Mouse (Mus musculus) layer of hippocampus, adult 8-10 months (tissue): ENCODE measurements around the gene Gm9049. TPM values are rescaled to one million over a fixed set of nuclear protein-coding genes. Genes with fewer than 3 reads are reported as not detected.
"Not testable (repeated sequence)": the region's sequence is repeated elsewhere in the genome, so short reads cannot be mapped to it uniquely, and the experiment has no call there.

ENCODE experiments used
- DNase-seq, 2 experiments: peaks; one replicate each; pipeline ENCODE4 v3.0.0; 2022; ENCODE audit warnings: low spot score in 2 of 2
- total RNA-seq, 4 experiments: library from RNA; stranded (reverse); gene quantifications; 2 replicates each; pipeline ENCODE4 v1.2.4; 2022

The Gm9049 gene
- not detected for total RNA-seq

DNA sequence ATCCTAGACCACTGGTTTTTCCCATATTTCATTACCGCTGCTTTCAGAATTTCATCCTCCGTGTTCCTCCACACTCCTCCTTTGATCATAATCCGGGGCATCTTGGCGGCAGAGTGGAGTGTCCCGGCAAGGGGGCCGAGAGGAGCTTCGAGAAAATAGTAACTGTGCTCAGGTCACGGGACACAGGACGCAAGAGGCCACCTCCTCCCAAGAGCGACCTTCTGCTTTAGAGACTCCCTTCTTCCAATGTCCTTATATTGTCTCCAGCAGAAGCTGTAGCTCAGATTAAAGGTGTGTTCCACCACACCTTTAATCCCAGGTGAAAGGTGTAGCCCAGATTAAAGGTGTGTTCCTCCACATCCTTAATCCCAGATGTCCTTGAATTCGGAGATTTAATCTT lies at the start of gene Gm9049:
TSS of gene Gm9049 (minus strand) at position 101 of the 400 bp plus-strand sequence.
- DNase-seq: not testable (repeated sequence)

DNA sequence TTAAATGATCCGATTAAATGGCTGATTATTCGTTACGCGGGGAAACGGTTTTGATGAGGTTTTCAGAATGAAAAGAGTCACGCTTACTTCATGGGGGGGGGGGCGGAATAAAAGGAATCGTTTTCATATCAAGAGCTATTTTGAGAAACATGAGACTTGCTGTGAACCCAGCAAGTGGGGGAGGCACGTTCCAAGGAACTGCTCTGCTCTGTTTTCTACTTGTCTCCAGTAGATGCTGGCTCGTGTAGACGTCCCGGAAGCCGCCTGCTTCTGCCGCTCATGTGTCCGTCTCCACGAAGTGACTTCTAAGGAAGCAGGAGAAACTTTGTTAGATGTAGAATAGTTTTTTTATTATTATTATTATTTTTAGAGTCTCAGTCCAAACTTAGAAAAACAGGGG lies 46.0 kb upstream of the Gm9049 start:
- no peak for DNase-seq

DNA sequence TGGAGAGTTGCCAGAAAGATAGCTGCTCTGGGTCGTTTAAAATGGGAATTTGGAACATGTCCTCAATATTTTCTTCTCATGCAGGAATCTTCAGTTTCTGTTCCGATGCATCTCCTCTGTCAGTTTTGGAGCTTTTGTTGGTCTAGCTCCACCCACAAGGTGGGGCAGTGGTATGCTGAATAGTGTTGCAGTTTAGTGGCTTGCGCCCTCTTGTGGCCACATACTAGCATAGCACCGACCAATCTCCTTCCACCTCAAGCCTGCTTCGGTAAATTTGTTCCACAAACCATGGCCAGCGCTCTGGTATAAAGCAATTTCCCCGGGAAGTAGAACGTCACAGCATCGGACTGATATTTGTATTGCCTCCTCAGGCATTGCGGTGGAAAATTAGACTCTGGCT lies 16.5 kb upstream of the Gm9049 start:
- peak; percentile 71 to 85 for DNase-seq

DNA sequence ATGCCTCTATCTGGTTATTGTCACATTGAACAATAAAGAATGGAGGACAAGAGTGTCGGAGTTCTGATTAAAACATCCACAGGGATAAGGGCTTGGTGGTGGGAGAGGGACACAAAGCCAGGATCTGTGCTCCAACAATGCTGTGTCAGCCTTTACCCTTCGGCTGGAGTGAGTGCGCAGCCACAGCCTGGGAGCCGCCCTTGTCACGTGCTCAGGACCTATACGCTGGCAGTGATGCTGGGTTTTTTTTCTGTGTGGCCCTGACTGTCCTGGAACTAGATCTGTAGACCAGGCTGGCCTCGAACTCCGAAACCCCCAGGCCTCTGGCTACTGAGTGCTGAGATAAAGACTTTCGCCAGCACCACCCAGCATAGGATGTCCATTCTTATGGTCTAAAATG lies 15.6 kb upstream of the Gm9049 start:
- DNase-seq: no peak

DNA sequence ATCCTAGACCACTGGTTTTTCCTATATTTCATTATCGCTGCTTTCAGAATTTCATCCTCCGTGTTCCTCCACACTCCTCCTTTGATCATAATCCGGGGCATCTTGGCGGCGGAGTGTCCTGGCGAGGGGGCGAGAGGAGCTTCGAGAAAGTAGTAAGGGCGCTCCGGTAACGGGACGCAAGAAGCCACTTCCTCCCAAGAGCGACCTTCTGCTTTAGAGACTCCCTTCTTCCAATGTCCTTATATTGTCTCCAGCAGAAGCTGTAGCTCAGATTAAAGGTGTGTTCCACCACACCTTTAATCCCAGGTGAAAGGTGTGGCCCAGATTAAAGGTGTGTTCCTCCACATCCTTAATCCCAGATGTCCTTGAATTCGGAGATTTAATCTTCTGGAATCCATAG lies 5.3 kb downstream of the Gm9049 start, which contains the start of gene Gm9048:
TSS of gene Gm9048 (minus strand) at position 101 of the 400 bp plus-strand sequence.
- DNase-seq: not testable (repeated sequence)

DNA sequence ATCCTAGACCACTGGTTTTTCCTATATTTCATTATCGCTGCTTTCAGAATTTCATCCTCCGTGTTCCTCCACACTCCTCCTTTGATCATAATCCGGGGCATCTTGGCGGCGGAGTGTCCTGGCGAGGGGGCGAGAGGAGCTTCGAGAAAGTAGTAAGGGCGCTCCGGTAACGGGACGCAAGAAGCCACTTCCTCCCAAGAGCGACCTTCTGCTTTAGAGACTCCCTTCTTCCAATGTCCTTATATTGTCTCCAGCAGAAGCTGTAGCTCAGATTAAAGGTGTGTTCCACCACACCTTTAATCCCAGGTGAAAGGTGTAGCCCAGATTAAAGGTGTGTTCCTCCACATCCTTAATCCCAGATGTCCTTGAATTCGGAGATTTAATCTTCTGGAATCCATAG lies 10.8 kb downstream of the Gm9049 start, which contains the start of gene Gm9046:
TSS of gene Gm9046 (minus strand) at position 101 of the 400 bp plus-strand sequence.
- DNase-seq: not testable (repeated sequence)

DNA sequence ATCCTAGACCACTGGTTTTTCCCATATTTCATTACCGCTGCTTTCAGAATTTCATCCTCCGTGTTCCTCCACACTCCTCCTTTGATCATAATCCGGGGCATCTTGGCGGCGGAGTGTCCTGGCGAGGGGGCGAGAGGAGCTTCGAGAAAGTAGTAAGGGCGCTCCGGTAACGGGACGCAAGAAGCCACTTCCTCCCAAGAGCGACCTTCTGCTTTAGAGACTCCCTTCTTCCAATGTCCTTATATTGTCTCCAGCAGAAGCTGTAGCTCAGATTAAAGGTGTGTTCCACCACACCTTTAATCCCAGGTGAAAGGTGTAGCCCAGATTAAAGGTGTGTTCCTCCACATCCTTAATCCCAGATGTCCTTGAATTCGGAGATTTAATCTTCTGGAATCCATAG lies 16.2 kb downstream of the Gm9049 start, which contains the start of gene Gm9045:
TSS of gene Gm9045 (minus strand) at position 101 of the 400 bp plus-strand sequence.
- DNase-seq: not testable (repeated sequence)

DNA sequence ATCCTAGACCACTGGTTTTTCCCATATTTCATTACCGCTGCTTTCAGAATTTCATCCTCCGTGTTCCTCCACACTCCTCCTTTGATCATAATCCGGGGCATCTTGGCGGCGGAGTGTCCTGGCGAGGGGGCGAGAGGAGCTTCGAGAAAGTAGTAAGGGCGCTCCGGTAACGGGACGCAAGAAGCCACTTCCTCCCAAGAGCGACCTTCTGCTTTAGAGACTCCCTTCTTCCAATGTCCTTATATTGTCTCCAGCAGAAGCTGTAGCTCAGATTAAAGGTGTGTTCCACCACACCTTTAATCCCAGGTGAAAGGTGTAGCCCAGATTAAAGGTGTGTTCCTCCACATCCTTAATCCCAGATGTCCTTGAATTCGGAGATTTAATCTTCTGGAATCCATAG lies 21.6 kb downstream of the Gm9049 start, which contains the start of gene Gm9044:
TSS of gene Gm9044 (minus strand) at position 101 of the 400 bp plus-strand sequence.
- DNase-seq: not testable (repeated sequence)

DNA sequence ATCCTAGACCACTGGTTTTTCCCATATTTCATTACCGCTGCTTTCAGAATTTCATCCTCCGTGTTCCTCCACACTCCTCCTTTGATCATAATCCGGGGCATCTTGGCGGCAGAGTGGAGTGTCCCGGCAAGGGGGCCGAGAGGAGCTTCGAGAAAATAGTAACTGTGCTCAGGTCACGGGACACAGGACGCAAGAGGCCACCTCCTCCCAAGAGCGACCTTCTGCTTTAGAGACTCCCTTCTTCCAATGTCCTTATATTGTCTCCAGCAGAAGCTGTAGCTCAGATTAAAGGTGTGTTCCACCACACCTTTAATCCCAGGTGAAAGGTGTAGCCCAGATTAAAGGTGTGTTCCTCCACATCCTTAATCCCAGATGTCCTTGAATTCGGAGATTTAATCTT lies 27.0 kb downstream of the Gm9049 start, which contains the start of gene Gm9040:
TSS of gene Gm9040 (minus strand) at position 101 of the 400 bp plus-strand sequence.
- DNase-seq: not testable (repeated sequence)

DNA sequence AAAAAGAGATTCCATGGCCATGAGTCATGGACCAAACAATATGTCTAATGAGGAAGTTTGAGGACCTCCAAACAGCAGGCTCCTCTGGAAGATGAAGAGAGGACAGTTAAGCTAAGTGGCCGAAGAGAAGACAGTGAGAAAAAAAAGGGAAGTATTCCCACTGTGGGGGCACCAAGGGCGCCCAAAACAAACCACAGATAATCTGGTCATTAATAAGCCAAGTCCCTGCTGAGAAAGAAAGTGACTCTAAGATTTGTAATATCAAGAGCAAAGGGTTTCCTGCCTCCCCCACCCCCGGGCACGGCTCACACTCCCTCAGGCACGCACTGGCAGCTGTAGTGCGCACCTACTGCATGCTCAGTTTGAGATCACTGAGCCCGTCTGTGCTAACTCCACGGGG lies 34.9 kb downstream of the Gm9049 start:
- no peak for DNase-seq

DNA sequence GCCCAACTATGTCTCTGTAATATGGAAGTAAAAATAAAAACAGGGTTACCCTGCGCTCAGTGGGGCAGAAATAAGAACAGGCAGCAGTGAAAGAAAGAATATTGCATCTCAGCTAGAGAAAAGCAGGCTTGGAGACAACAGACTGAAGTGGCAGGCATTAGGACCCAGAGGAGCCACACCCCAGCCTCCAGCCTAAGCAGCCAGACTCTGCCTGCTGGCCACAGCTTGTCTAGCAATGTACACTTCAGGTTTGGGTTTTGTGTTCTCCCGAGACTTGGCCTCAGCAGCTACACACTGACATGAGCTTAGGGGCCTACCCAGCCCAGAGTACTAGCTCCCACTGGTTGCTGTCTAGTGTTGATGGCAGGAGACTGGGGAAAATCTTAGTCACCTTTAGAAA lies 51.8 kb downstream of the Gm9049 start:
- not testable (repeated sequence) for DNase-seq

Other genes starting within 250 kb of the Gm9049 start
- gene Mdm1, start 212.3 kb downstream of the Gm9049 start, total RNA-seq: 10 to 100 TPM in 3 of 4 experiments, 1 to 10 TPM in 1; 8.2 to 13.1 (median 10.8) TPM
- not detected for gene Il22, start 149.2 kb downstream of the Gm9049 start, total RNA-seq
- under 1 TPM; 0.66 to 0.94 (median 0.78) TPM for gene Gm32717, start 113.3 kb downstream of the Gm9049 start, total RNA-seq
- under 1 TPM; 0.66 to 0.94 (median 0.78) TPM for gene Gm32802, start 95.4 kb downstream of the Gm9049 start, total RNA-seq
- not detected for gene Iltifb, start 59.1 kb downstream of the Gm9049 start, total RNA-seq
- gene Gm9040, start 27.1 kb downstream of the Gm9049 start, total RNA-seq: not detected
- not detected for gene Gm9044, start 21.7 kb downstream of the Gm9049 start, total RNA-seq
- gene Gm9045, start 16.3 kb downstream of the Gm9049 start, total RNA-seq: not detected
- not detected for gene Gm9046, start 10.8 kb downstream of the Gm9049 start, total RNA-seq
- not detected for gene Gm9048, start 5.4 kb downstream of the Gm9049 start, total RNA-seq
- gene Ifng, start 86.9 kb upstream of the Gm9049 start, total RNA-seq: not detected